Comparison of ENCODE assay signal across 6 mouse cellular contexts in the genomic region with DNA sequence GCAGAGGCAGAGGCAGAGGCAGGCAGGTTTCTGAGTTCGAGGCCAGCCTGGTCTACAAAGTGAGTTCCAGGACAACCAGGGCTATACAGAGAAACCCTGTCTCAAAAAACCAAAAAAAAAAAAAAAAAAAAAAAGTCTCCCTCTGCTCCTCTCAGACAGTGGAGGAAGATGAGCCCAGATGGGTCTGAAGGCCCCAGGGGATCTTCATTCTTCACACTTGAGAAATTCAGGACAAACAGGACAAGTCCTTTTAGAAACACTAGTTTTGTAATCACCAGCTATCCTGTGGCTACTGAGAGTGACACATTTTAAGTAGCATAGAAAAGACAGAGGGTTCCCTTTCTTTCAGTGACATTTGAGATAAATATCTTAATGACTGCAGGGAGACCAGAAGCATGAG.
A peak's percentile ranks its signal among the peaks of the same experiment; 100 is the strongest.
DNase-seq lines count a peak whose midpoint lies in the region; ATAC-seq and TF ChIP-seq lines count a peak whose summit lies in the region.
"Not testable (repeated sequence)": the region's sequence is repeated elsewhere in the genome, so short reads cannot be mapped to it uniquely, and the experiment has no call there.

No protein-coding gene starts in this region.

- TF ChIP-seq EP300 in MEL (IDR thresholded peaks at IDR 0.05; ENCODE audit: low read depth in 1 of 2, low read length in 2 of 2) = not testable (repeated sequence)

- ATAC-seq in cerebellum, adult (ENCODE audit: insufficient number of reproducible peaks, low FRiP score, low TSS enrichment) = peak; percentile 46; the same call in 1 of the 2 replicates
- 0 out of 2 replicates have a peak, but pooled peaks have one; percentile 14 for ATAC-seq in granulocyte monocyte progenitor cell, adult 5-6 weeks (replicated peaks; ENCODE audit: poor library complexity, severe bottlenecking)
- ATAC-seq in hindbrain, postnatal 0 days; kidney, embryonic 16.5 days (ENCODE audit: low FRiP score, low TSS enrichment): not testable (repeated sequence)
- peak; percentile 14; the same call in 1 of the 2 replicates for ATAC-seq in megakaryocyte progenitor cell, adult 5-6 weeks (replicated peaks; ENCODE audit: poor library complexity)

- not testable (repeated sequence) for TF ChIP-seq POLR2A in MEL (IDR thresholded peaks at IDR 0.05; ENCODE audit: control insufficient read depth in 1 of 2, insufficient read depth in 1 of 2, low read depth in 1 of 2, low read length in 2 of 2, poor library complexity in 1 of 2)

- H3K79me2 ChIP-seq in MEL (ENCODE audit: control insufficient read depth, insufficient read depth, low read length, poor library complexity) = not testable (repeated sequence)

- H3K4me2 ChIP-seq in hindbrain, postnatal 0 days (ENCODE audit: low read depth, low read length); kidney, embryonic 16.5 days (replicated peaks; ENCODE audit: low read depth, low read length): not testable (repeated sequence)

- DNase-seq in MEL (ENCODE audit: low read depth, low spot score) = not testable (repeated sequence)
- DNase-seq in hindbrain, postnatal 0 days (ENCODE audit: low spot score) = peak; percentile 49

- H3K36me3 ChIP-seq in MEL (ENCODE audit: control insufficient read depth in 1 of 2, insufficient read depth in 2 of 2, low read length in 2 of 2); hindbrain, postnatal 0 days (ENCODE audit: insufficient read depth, low read length); kidney, embryonic 16.5 days (ENCODE audit: insufficient read depth, low read length): not testable (repeated sequence)

- H3K9me3 ChIP-seq in MEL (replicated peaks; ENCODE audit: insufficient read depth, low read length); hindbrain, postnatal 0 days (ENCODE audit: low read length); kidney, embryonic 16.5 days (ENCODE audit: low read length): not testable (repeated sequence)

- H3K27me3 ChIP-seq in MEL (ENCODE audit: control insufficient read depth in 1 of 2, insufficient read depth in 2 of 2, low read length in 2 of 2); hindbrain, postnatal 0 days (ENCODE audit: insufficient read depth, low read length); kidney, embryonic 16.5 days (ENCODE audit: insufficient read depth, low read length): not testable (repeated sequence)

- TF ChIP-seq RAD21 in MEL (IDR thresholded peaks at IDR 0.05; ENCODE audit: low read depth, low read length) = not testable (repeated sequence)

- WGBS in hindbrain, postnatal 0 days = 86% methylated on average over 1 of the region's 1 CpGs
- WGBS in kidney, embryonic 16.5 days = 63% methylated on average over 1 of the region's 1 CpGs

- not testable (repeated sequence) for H3K4me1 ChIP-seq in MEL (ENCODE audit: control insufficient read depth in 1 of 2, insufficient read depth in 2 of 2, low read length in 2 of 2); hindbrain, postnatal 0 days (ENCODE audit: insufficient read depth, low read length)
- peaks cover 46% of the 10 kb centered on the region for H3K4me1 ChIP-seq in kidney, embryonic 16.5 days (ENCODE audit: insufficient read depth, low read length)

- not testable (repeated sequence) for H3K4me3 ChIP-seq in MEL (ENCODE audit: control insufficient read depth in 1 of 2, insufficient read depth in 1 of 2, low read depth in 2 of 2, low read length in 2 of 2); hindbrain, postnatal 0 days (ENCODE audit: low read length); kidney, embryonic 16.5 days (ENCODE audit: low read length)

- H3K9ac ChIP-seq in MEL (ENCODE audit: control insufficient read depth, low read depth, low read length, poor library complexity, severe bottlenecking); hindbrain, postnatal 0 days (replicated peaks; ENCODE audit: low read length): not testable (repeated sequence)
- H3K9ac ChIP-seq in kidney, embryonic 16.5 days (replicated peaks; ENCODE audit: low read length) = peak overlapping the region; percentile 31; the same call in 1 of the 2 replicates

- not testable (repeated sequence) for H3K27ac ChIP-seq in MEL (ENCODE audit: control insufficient read depth, low read depth, low read length); hindbrain, postnatal 0 days
- peak overlapping the region; percentile 88 for H3K27ac ChIP-seq in kidney, embryonic 16.5 days (ENCODE audit: low read length)

- TF ChIP-seq CTCF in MEL (IDR thresholded peaks at IDR 0.05 in 2 of 3, conservative IDR thresholded peaks at IDR 0.05 in 1 of 3; ENCODE audit: control insufficient read depth in 1 of 3, insufficient read depth in 1 of 3, low read depth in 2 of 3, low read length in 3 of 3, poor library complexity in 1 of 3, severe bottlenecking in 1 of 3); hindbrain, postnatal 0 days (IDR thresholded peaks at IDR 0.05; ENCODE audit: low read depth): not testable (repeated sequence)

TF ChIP-seq in MEL, 35 proteins besides CTCF, POLR2A, EP300 and RAD21:
- 0 out of 2 replicates have a peak, but pooled peaks have one; percentile 23 for TF ChIP-seq ZNF384 (IDR thresholded peaks at IDR 0.05; ENCODE audit: low read depth, low read length)
